Mouse (Mus musculus): ENCODE data around the gene Idh3a.
"Not testable (repeated sequence)": the region's sequence is repeated elsewhere in the genome, so short reads cannot be mapped to it uniquely, and the experiment has no call there.

Idh3a gene

DNA sequence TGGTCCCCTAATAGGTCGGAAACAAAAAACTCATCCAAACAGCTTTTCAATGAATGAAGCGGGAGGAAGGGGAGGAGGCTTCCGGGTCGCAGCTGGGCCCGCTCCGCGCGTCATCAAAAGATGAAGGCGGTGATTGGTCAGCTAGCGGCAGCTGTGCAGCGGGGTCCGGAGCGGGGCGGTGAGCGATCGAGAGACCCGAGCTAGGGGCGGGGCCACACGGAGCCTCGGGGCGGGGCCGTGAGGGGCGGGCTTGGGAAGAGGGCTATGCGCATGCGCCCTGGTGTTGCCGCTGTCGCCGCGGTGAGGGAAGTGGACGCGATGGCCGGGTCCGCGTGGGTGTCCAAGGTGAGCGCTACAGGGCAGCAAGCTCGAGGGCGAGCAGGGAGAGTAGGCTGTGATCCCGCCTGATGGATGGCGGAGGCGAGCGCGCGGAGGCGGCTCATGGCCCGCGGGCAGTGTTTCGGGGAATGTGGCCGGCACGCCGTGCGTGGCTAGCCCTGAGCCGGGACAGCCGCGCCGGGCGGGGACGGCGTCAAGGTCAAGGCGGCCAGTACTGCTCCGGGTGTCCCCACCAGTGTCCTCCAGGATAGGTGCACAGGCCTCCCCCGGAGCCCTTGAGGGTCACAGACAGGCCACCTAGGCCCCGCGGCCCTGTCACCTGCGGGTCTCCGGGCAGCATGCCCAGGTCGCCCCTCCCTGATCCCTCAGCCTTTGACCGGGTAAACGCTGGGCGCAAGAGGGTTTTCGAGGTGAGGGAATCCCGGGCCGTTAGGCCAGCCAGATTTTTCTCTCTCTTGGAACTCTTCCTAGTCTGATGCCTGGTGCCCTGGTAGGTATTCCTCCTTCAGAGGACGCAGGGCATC is at the start of gene Idh3a:
Idh3a (plus strand) TSS at position 136 of the 863 bp plus-strand sequence.
- DNase-seq (ENCODE audit: low spot score): peak; percentile 98

DNA sequence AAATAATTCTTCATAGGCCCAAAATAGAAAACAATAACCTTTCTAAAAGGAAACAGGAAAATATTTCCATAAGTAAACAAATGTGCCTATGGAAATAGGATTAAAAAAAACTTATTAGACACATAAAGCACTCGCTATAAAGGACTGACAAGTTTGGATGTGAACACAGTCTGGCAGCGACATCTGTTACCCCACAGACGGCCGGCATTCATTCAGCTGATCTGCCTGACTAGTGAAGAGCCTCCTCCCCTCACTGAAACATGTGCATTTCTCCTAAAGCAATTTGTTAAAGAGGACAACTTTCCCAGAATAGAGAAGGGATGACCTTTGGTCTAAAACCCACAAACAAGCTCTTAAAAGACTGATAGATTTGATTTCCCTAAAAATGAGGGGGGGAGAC is 49.1 kb upstream of the Idh3a start:
- no peak for DNase-seq (ENCODE audit: low spot score)

DNA sequence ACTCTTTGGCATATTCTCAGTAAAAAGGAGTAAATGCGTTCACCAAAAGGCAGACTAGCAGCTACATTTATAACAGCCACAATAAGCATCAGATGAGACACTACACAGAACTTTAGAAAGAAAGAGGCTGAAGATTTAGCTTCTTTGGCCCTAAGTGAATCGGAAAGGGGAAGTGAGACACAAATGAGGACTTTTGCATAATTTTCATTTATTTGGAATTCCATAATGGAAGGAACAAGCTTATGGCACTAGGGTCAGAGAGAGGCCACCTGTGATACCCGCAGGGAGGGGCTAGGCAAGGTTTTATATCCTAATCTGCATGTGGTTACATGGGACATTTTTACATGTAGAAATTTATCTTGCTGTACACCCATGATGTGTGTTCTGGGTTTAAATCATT is 48.7 kb upstream of the Idh3a start:
- no peak for DNase-seq (ENCODE audit: low spot score)

DNA sequence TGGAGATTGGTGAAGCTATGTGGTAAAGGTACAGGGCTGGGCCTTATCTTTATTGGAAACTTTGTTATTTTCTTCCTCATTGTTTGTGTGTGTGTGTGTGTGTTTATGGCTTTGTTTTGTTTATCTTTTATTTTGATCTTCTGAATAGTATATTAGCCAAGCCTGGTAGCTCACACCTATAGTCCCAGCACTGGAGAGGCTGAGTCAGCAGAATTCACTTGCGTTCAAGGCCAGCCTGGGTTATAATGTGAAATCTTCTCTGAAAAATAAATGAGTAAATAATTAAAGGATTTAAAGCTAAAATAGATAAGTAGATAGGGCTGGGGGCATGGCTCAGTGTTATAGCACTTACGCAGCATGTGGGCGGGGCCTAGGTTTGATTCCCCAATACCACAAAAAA is 47.9 kb upstream of the Idh3a start:
- DNase-seq (ENCODE audit: low spot score): no peak

DNA sequence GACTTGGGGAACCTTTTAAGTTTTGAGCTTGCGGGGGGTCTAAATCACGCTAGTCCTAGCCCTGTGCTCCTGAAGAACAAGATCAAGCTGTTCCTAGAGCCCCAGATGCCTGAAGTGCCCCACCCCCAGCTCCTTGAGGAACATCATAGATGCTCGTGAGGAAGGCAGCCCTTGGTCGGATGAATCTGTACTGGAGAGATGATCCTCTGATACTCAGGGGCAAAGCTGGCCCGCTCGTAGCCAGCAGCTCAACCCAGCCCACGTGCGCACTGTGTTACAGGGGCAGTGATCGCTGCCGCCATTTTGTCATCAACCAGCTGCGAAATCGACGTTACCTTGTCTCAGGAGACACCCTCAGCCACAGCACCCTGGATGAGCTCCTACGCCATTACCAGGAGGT is 47.5 kb upstream of the Idh3a start, which contains the start of gene Sh2d7:
Sh2d7 (plus strand) TSS at position 301 of the 400 bp plus-strand sequence.
- no peak for DNase-seq (ENCODE audit: low spot score)

DNA sequence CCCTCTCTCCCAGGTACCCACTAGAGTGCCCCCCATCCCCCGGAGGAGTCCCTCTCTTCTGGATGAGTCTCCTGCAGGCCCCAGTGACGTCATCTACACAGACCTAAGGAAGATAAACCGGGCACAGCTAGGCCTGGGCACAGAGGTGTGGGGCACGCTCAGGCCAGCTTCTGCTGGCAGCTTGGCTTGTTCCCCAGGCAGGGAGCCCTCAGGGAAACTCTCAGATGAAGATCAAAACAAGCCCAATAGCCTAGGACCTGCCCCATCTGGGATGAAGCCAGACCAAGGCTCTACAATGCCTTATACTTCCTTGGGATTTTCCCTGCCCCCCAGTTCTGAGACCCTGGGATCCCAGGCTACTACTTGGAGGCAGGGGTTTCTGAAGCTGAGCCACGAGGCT is 45.3 kb upstream of the Idh3a start:
- DNase-seq (ENCODE audit: low spot score): no peak

DNA sequence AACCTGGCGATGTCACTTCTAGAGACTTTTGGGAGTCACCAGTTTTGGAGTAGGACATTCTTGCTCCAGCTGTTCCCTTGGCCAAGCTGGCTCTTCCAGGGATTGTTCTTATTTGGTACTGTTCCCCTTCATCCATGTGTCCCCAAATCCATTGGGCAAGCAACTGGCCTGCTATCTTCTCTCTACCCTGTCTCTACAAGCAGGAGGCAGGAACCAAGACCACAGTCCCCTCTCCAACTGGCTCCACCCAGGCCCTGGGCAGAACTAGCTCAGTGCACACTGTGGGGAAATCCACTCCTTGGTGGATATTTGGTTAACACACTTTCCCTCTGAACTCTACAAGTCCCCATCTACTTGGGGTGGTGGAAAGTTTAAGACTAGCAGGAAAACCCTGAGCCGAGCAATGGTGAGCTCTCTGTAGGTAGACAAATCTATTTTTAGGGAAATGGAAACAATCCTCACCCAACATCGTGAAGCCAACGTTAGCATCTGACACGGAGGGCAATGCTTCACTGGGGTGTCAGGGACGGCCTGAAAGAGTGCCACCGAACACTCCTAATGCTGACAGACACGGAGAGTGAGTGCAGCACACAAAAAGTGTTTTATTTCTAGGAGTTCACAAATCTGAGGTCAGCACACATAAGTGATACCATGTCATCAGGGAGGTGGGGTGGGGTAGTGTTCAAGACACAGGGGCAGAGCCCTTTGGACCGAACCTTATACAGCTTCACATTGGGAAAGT is 41.8 kb upstream of the Idh3a start:
- DNase-seq (ENCODE audit: low spot score): no peak

DNA sequence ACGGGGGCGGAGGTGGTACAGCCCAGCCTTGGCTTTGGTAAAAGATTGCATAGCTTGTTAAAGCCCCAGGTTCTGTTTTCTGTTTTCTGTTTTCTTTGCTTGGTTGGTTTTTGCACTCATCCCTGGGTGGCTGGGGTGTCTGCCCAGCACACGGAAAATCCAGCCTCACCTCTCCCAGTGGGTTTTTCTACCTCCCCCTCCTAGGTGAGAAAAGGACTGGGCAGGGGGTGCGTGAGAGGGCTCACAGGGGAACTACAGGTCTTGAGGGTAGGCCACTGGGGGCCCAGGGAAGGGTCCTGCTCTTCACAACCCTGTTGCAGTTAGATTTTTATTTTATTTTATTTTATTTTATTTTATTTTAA is 41.2 kb upstream of the Idh3a start:
- DNase-seq (ENCODE audit: low spot score): no peak

DNA sequence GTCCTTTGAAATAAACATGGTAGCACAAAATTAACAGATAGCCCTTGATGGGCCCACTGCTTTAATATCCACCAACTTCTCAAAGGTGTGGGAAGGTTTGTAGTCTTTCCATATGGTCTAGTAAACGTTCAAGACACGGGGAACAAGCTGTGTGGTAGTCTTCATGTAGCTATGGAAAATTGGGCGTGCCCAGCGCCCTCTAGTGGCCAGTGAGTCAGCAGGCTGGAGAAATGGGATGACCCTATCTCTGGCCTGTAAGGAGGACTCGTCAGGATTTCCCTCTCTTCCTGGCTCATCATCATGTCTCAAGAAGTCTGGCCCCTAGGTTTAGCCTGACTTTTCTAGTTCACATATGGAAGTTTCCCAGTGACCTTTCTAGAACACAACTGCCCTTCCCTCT is 38.6 kb upstream of the Idh3a start:
- peak; percentile 23 for DNase-seq (ENCODE audit: low spot score)

DNA sequence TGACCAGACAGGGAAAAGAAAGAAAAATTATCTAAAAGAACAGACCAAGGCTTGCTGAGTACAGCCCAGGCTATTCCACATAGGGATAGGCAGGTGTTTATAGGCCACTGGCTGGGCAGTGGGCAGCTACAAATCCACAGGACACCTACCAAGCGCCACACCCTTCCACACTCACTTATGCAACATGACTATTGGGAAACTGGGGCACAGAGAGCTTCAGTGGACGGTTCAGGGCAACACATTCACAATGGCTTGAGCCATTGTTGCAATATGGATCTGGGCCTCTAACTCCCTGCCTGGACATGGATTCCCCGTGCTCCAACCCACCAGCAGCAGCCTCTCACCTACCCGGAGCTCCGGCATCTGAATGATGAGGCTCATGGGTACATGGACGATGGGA is 36.7 kb upstream of the Idh3a start:
- DNase-seq (ENCODE audit: low spot score): no peak

DNA sequence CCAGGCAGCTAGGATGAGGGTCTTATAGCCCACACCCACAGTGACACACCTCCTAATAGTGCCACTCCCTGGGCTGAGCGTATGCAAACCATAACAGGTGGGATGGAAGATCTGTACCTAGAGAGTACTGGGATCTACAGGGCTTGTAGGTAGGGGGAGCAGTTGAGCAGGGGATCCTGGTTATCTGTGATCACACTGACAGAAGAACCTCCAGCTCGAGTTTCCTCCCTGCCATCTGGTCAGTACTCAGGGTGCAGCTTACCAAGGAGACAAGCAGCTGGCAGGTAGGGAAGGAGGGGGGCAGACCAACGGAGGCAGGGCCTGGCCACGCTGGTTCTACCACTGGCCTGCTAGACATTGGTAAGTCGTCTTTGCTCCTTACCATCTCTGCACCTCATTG is 33.7 kb upstream of the Idh3a start:
- no peak for DNase-seq (ENCODE audit: low spot score)

DNA sequence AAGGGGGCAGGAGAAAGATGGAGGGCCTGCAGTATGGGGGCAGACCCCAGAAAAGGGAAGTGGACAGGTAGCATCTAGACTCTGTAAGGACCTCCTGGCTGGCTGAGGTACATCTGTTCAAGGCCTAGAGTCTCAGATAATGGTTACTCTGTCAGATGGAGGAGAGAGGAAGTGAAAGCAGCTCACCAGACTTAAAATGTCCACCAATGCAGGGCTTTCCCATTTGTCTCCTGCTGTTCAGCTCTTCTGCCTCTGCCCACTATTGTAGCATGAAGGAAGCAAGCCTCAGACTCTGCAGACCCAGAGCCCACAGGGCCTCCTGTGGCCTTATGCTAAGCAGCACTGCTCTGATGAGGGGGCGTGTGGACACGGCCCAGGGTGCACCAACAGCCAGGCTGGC is 31.1 kb upstream of the Idh3a start:
- DNase-seq (ENCODE audit: low spot score): no peak

DNA sequence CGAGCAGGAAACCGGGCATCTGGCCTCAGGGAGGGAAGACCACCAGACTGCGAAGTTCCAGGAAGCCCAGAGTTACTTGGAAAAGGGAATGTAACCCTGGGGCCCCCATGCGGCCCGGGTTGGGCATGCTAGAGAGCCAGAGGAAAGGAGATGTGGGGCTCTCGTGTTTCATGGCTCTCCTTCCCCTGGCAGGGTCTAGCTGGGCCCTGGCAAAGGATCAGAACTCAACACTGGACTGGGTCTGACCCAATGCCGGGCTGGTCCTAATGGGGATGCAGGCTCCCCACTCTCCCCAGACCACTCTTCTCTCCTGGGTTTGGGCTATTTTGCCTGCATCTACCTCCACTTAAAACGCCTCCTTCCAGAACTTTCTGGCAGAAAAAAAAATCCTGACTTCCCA is 27.4 kb upstream of the Idh3a start:
- DNase-seq (ENCODE audit: low spot score): no peak

DNA sequence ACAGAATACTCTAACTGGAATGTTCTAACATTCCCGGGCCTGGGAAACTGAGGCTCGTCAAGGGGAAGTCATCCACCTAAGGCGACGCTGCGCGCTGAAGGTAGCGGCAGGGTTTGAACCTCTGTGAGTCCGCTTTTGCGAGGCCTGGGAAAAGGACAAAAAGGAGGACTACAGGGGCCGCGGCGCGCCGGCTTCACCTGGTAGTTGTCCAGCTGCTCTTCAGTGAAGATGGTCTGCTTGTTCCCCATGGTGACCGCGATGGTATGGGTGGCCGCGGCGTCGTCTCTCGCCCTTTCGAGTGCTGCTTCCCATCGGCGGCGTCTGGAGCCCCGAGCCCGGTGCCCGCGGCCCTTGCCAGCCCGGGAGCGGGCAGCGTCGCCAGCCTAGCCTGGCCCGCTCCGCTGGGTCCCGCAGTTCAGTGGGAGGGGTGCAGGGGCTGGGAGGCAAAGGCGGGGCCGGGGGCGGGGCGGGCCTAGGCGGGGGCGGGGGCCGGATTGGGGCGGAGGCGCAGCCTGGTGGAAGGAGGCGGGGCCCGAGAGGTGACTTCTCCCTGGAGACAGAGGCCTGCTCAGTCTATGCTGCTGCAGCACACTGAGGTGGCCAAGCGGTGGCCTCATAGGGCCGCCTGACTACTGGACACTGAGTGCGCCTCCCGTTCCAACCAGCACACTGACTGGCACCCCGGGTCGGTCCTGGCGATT is 26.2 kb upstream of the Idh3a start, which contains the start of gene Cib2:
Cib2 (minus strand) TSS at position 448 of the 701 bp plus-strand sequence.
- peak; percentile 45 for DNase-seq (ENCODE audit: low spot score)

DNA sequence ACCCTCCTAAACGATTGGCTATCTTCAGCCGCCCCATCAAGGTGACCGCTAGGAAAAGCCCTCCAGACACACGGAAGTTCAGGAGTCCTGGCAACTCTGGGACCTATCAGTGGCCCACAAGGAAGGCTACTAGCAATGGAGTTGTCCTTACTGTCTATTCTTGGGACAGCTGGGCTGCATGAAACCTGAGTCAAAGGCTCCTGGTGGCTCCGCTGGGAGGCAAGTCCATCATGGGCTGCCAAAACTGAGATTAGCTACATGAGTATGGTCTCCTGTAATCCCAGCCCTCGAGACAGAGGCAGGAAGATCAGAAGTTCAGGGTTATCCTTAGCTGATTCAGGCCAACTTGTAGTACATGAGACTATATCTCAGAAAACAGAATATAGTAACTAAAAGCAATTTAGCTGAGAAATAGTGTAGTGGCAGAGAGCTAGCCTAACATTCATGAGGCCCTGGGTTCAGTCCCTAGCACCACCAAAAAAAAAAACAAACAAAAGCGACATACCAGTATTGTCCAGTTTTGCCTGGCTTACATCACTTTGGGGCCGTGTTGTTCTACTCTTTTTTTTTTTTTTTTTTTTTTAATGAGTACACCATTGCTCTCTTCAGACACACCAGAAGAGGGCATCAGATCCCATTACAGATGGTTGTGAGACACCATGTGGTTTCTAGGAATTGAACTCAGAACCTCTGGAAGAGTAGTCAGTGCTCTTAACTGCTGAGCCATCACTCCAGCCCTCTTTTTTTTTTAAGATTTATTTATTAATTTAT is 25.1 kb upstream of the Idh3a start:
- no peak for DNase-seq (ENCODE audit: low spot score)

DNA sequence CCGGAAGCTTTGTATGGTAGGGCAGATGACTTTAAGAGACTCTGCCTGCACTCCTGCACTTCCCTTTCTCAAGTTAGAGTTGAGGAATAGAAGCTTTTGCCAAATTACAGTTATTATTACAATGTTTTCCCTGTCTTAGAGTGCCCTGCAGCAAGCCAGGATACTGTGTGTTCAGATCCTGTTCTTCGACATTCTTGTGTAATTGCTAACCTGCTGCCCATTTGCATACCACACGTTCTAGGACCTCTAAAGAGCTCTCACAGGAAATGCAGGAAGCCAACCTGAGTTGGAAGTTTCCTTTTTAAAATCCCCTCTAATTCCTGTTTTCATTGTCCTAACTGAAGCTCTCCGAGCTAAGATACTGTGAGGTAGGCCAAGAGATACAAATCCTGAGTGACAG is 19.2 kb upstream of the Idh3a start:
- DNase-seq (ENCODE audit: low spot score): no peak

DNA sequence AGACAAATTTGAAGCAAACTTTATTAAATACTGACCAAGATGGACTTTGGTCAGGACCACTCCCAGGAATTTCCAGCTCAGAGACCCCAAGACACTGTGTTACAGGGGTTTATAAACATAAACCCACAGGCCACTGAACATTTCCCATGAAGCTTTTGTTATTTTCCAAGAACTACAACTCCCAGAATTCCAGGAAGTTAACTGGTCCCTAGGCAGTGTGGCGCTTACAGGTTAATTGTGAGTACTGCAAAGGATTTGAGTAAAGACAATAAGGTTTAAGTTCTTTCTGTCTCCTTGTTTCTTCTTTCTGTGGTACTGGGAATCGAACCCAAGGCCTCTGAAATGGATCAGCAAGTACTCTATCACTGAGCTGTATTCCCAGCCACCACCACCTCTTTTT is 17.4 kb upstream of the Idh3a start:
- no peak for DNase-seq (ENCODE audit: low spot score)

DNA sequence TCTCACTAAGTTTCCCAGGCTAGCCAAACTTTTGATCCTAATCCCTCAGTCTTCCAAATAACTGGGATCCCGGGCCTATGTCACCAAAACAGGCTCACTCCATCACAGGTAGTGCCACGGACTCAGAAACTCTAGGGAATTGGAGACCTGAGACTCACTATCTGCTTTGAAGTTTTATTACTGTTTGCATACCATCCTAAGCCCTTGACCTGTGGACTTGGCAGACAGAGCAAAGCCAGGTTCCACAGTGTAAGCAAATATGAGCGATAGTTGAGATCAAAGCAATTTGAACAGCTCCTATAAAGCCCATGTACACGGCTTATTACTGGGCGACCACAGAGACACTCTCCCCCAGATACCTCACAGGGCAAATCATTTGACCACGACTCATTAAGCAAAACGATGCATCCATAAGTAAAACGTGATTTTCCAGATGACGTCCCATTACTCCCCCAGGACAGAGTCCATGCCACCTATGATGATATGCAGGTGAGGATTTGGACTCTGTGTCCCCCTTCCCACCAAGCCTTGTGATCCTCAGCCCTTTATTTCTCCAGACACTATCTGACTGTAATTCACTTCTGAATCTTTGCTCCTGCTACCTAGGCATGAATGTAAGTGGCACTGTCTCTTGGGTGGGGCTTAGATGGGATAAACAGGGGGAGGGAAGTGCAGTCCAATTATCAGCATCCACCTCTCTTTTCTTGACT is 14.8 kb upstream of the Idh3a start:
- DNase-seq (ENCODE audit: low spot score): no peak

DNA sequence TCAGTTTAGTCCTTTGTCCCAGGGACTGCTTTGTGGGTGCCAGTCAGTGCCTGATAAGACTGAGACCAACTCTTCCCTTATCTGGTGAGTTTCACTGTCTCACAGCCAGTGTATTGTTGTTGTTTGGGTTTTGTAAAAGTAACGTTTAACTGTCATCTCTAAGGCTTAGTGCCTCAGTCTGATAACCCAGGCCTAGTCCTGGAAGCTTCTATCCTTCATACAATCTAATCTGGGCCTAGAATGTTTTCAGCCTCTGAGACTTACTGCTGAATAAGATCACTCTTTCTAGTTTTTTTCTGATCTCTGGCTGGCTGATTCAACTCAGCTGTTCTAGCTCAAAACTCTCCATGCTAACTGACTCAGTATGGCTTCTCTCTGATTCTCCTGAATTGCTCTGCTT is 2.4 kb upstream of the Idh3a start:
- DNase-seq (ENCODE audit: low spot score): no peak

DNA sequence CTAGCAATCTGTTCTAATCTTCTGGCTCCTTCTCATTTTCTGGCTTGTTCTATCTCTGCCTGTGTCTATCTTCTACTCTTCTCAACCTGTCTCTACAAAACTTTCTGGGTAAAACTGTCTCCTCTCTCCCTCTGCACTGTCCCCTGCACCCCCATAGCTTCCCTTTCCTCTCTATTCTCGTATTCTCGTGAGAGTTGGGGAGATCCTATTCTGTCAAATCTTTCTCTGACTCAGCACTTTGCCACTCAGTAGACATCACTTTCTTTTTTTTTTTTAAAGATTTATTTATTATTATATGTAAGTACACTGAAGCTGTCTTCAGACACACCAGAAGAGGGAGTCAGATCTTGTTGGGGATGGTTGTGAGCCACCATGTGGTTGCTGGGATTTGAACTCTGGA is 2.0 kb upstream of the Idh3a start:
- DNase-seq (ENCODE audit: low spot score): not testable (repeated sequence)

DNA sequence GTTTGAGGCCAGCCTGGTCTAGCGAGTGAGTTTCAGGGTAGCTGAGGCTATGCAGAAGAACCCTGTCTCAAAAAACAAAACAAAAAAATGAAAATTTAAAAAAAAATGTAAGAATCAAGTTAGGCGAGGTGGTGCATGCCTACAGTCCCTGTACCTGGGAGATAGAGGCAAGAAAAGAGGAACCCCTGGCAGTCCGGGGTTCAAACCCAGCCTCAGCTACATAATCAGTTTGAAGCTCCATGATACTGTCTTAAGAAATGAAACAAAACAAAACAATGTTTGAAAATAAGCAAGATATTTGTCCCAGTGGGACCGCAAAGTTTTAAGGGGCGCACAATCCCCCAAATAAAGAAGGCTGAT is 315 bp upstream of the Idh3a start:
- no peak for DNase-seq (ENCODE audit: low spot score)

All from spleen, adult 12 weeks (tissue).